Mouse (Mus musculus) kidney, embryonic 15.5 days (tissue): ENCODE measurements at regions not wholly inside any gene's neighbourhood (a gene's known extent, or its start where the extent isn't known, plus 50 kb on each side); places are given as distances from the start of the nearest gene placed in this dataset.

ENCODE experiments used
- ATAC-seq: fragments of 200-750 bp; cut with Nextera tagmentation; replicated peaks from 2 replicates; pipeline ENCODE4 v1.8.0; 2017; ENCODE audit warnings: moderate TSS enrichment; ENCODE audit not compliant: low FRiP score
- H3K27ac ChIP-seq: fragments of 300-500 bp; sonication (generic); 2 replicates; pipeline ENCODE4 v1.5.1; 2015; ENCODE audit warnings: mild to moderate bottlenecking, inconsistent platforms
- H3K27me3 ChIP-seq: fragments of 300-500 bp; sonication (generic); 2 replicates; pipeline ENCODE4 v1.6.1; 2015; ENCODE audit warnings: inconsistent platforms
- H3K36me3 ChIP-seq: fragments of 300-500 bp; sonication (generic); 2 replicates; pipeline ENCODE4 v1.6.1; 2015; ENCODE audit warnings: inconsistent platforms
- H3K4me1 ChIP-seq: fragments of 300-500 bp; sonication (generic); 2 replicates; pipeline ENCODE4 v1.6.1; 2015; ENCODE audit warnings: inconsistent platforms
- H3K4me2 ChIP-seq: fragments of 300-500 bp; sonication (generic); 2 replicates; pipeline ENCODE4 v1.6.1; 2015; ENCODE audit warnings: moderate library complexity, mild to moderate bottlenecking, inconsistent platforms
- H3K4me3 ChIP-seq: fragments of 300-500 bp; sonication (generic); replicated peaks from 2 replicates; pipeline ENCODE4 v1.5.1; 2015; ENCODE audit warnings: mild to moderate bottlenecking, inconsistent platforms
- H3K9ac ChIP-seq: fragments of 300-500 bp; sonication (generic); 2 replicates; pipeline ENCODE4 v1.6.1; 2015; ENCODE audit warnings: mild to moderate bottlenecking, inconsistent platforms
- H3K9me3 ChIP-seq: fragments of 300-500 bp; sonication (generic); replicated peaks from 2 replicates; pipeline ENCODE4 v1.6.1; 2016; ENCODE audit warnings: inconsistent platforms
- WGBS: fragments of 180-500 bp; shearing (Covaris S2); methylation state at CpG from one replicate; pipeline ENCODE4 v1.1.7; 2015; ENCODE audit warnings: mixed read lengths; 5-methylcytosine and 5-hydroxymethylcytosine counted together

GRCm38 (mm10) chr8:9029156-9029555, 338.8 kb upstream of the Arglu1 start:
- Histone ChIP-seq H3K9me3 (no peaks in the 10 kb centered on the region), H3K4me3 (no peak overlapping the region), H3K4me1 (peaks cover 7% of the 10 kb centered on the region; the same call in 1 of the 2 replicates), H3K9ac (no peak overlapping the region), H3K36me3 (no peaks in the 10 kb centered on the region), H3K4me2 (no peak overlapping the region), H3K27me3 (no peaks in the 10 kb centered on the region), H3K27ac (no peak overlapping the region)
- no peak for ATAC-seq
- WGBS, result 73% methylated on average over 4 of the region's 4 CpGs

- no peak overlapping the region for H3K9ac ChIP-seq
- peaks cover 7% of the 10 kb centered on the region; the same call in 1 of the 2 replicates for H3K4me1 ChIP-seq
- 46% methylated on average over 4 of the region's 4 CpGs for WGBS
- ATAC-seq, result no peak
- H3K9me3 ChIP-seq, result no peaks in the 10 kb centered on the region
- no peak overlapping the region for H3K27ac ChIP-seq
- no peak overlapping the region for H3K4me3 ChIP-seq
- H3K4me2 ChIP-seq, result no peak overlapping the region
- no peaks in the 10 kb centered on the region for H3K27me3 ChIP-seq
- H3K36me3 ChIP-seq, result no peaks in the 10 kb centered on the region
These were observed 337.4 kb upstream of the Arglu1 start for GRCm38 (mm10) chr8:9027672-9028071.

- ATAC-seq, result 0 out of 2 replicates have a peak, but pooled peaks have one; percentile 54
- no peak overlapping the region for H3K4me2 ChIP-seq
- no peak overlapping the region for H3K4me3 ChIP-seq
- 73% methylated on average over 3 of the region's 3 CpGs for WGBS
- no peaks in the 10 kb centered on the region for H3K36me3 ChIP-seq
- no peak overlapping the region for H3K27ac ChIP-seq
- no peaks in the 10 kb centered on the region for H3K9me3 ChIP-seq
- no peaks in the 10 kb centered on the region for H3K27me3 ChIP-seq
- no peak overlapping the region for H3K9ac ChIP-seq
- peaks cover 7% of the 10 kb centered on the region; the same call in 1 of the 2 replicates for H3K4me1 ChIP-seq
These were observed 335.6 kb upstream of the Arglu1 start for GRCm38 (mm10) chr8:9025872-9026271.

GRCm38 (mm10) chr8:9025378-9025777, 335.1 kb upstream of the Arglu1 start:
- peaks cover 7% of the 10 kb centered on the region; the same call in 1 of the 2 replicates for H3K4me1 ChIP-seq
- no peak overlapping the region for H3K4me2 ChIP-seq
- no peak overlapping the region for H3K9ac ChIP-seq
- no peaks in the 10 kb centered on the region for H3K36me3 ChIP-seq
- 43% methylated on average over 3 of the region's 3 CpGs for WGBS
- ATAC-seq, result peak; percentile 40
- no peaks in the 10 kb centered on the region for H3K9me3 ChIP-seq
- H3K27ac ChIP-seq, result no peak overlapping the region
- no peaks in the 10 kb centered on the region for H3K27me3 ChIP-seq
- H3K4me3 ChIP-seq, result no peak overlapping the region

GRCm38 (mm10) chr8:9020744-9021143, 330.4 kb upstream of the Arglu1 start:
- no peaks in the 10 kb centered on the region for H3K9me3 ChIP-seq
- WGBS, result 88% methylated on average over 2 of the region's 2 CpGs
- H3K4me2 ChIP-seq, result no peak overlapping the region
- ATAC-seq, result no peak
- no peak overlapping the region for H3K27ac ChIP-seq
- no peak overlapping the region for H3K4me3 ChIP-seq
- no peak overlapping the region for H3K9ac ChIP-seq
- no peaks in the 10 kb centered on the region for H3K27me3 ChIP-seq
- H3K36me3 ChIP-seq, result no peaks in the 10 kb centered on the region
- H3K4me1 ChIP-seq, result peaks cover 1% of the 10 kb centered on the region; the same call in 1 of the 2 replicates

- no peaks in the 10 kb centered on the region for H3K27me3 ChIP-seq
- H3K4me2 ChIP-seq, result no peak overlapping the region
- no peak overlapping the region for H3K9ac ChIP-seq
- H3K9me3 ChIP-seq, result no peaks in the 10 kb centered on the region
- H3K36me3 ChIP-seq, result no peaks in the 10 kb centered on the region
- H3K4me3 ChIP-seq, result no peak overlapping the region
- H3K27ac ChIP-seq, result no peak overlapping the region
- no peaks in the 10 kb centered on the region for H3K4me1 ChIP-seq
- no peak for ATAC-seq
- WGBS, result 83% methylated on average over 3 of the region's 3 CpGs
These were observed 329.9 kb upstream of the Arglu1 start for GRCm38 (mm10) chr8:9020180-9020579.

- Histone ChIP-seq H3K9me3 (no peaks in the 10 kb centered on the region), H3K36me3 (no peaks in the 10 kb centered on the region), H3K4me2 (no peak overlapping the region), H3K4me1 (peaks cover 11% of the 10 kb centered on the region; the same call in 1 of the 2 replicates), H3K27ac (no peak overlapping the region), H3K4me3 (no peak overlapping the region), H3K9ac (no peak overlapping the region), H3K27me3 (no peaks in the 10 kb centered on the region)
- no peak for ATAC-seq
- WGBS, result 32% methylated on average over 3 of the region's 3 CpGs
These were observed 321.6 kb upstream of the Arglu1 start for GRCm38 (mm10) chr8:9011785-9012510.

GRCm38 (mm10) chr8:9008006-9008780, 317.9 kb upstream of the Arglu1 start:
- 0 out of 2 replicates have a peak, but pooled peaks have one; percentile 12 for ATAC-seq
- no peaks in the 10 kb centered on the region for H3K9me3 ChIP-seq
- no peak overlapping the region for H3K27ac ChIP-seq
- H3K4me1 ChIP-seq, result peaks cover 11% of the 10 kb centered on the region; the same call in 1 of the 2 replicates
- no peak overlapping the region for H3K4me2 ChIP-seq
- H3K36me3 ChIP-seq, result no peaks in the 10 kb centered on the region
- 64% methylated on average over 11 of the region's 11 CpGs for WGBS
- no peak overlapping the region for H3K4me3 ChIP-seq
- H3K9ac ChIP-seq, result no peak overlapping the region
- H3K27me3 ChIP-seq, result no peaks in the 10 kb centered on the region

- Histone ChIP-seq H3K9me3 (no peaks in the 10 kb centered on the region), H3K36me3 (no peaks in the 10 kb centered on the region), H3K4me2 (no peak overlapping the region), H3K27me3 (no peaks in the 10 kb centered on the region), H3K4me3 (no peak overlapping the region), H3K9ac (no peak overlapping the region), H3K27ac (no peak overlapping the region), H3K4me1 (peaks cover 25% of the 10 kb centered on the region)
- no peak for ATAC-seq
- WGBS, result 80% methylated on average over 5 of the region's 5 CpGs
These were observed 309.6 kb upstream of the Arglu1 start for GRCm38 (mm10) chr8:8999914-9000313.

GRCm38 (mm10) chr8:8997621-8998020, 307.3 kb upstream of the Arglu1 start:
- Histone ChIP-seq H3K9me3 (no peaks in the 10 kb centered on the region), H3K4me3 (no peak overlapping the region), H3K9ac (no peak overlapping the region), H3K27me3 (no peaks in the 10 kb centered on the region), H3K36me3 (no peaks in the 10 kb centered on the region), H3K4me2 (no peak overlapping the region), H3K27ac (0 out of 2 replicates have a peak overlapping the region, but pooled peaks have one; percentile 7), H3K4me1 (peaks cover 45% of the 10 kb centered on the region)
- 65% methylated on average over 7 of the region's 7 CpGs for WGBS
- no peak for ATAC-seq

- peak; percentile 84 for ATAC-seq
- no peaks in the 10 kb centered on the region for H3K9me3 ChIP-seq
- H3K36me3 ChIP-seq, result no peaks in the 10 kb centered on the region
- H3K4me2 ChIP-seq, result peak overlapping the region; percentile 61
- peak overlapping the region; percentile 15; the same call in 1 of the 2 replicates for H3K9ac ChIP-seq
- no peaks in the 10 kb centered on the region for H3K27me3 ChIP-seq
- peak overlapping the region; percentile 33 for H3K4me3 ChIP-seq
- H3K4me1 ChIP-seq, result peaks cover 65% of the 10 kb centered on the region
- WGBS, result 1% methylated on average over 17 of the region's 17 CpGs
- H3K27ac ChIP-seq, result peak overlapping the region; percentile 82
These were observed 304.4 kb upstream of the Arglu1 start for GRCm38 (mm10) chr8:8994596-8995189.

GRCm38 (mm10) chr8:8994008-8994407, 303.7 kb upstream of the Arglu1 start:
- H3K36me3 ChIP-seq, result no peaks in the 10 kb centered on the region
- no peak overlapping the region for H3K4me3 ChIP-seq
- ATAC-seq, result peak; percentile 40
- H3K4me1 ChIP-seq, result peaks cover 65% of the 10 kb centered on the region
- peak overlapping the region; percentile 82 for H3K27ac ChIP-seq
- H3K9ac ChIP-seq, result no peak overlapping the region
- no peaks in the 10 kb centered on the region for H3K9me3 ChIP-seq
- no peaks in the 10 kb centered on the region for H3K27me3 ChIP-seq
- peak overlapping the region; percentile 61 for H3K4me2 ChIP-seq
- 10% methylated on average over 7 of the region's 7 CpGs for WGBS
